Mouse (Mus musculus): ENCODE results near the gene Hist1h2bn.

DNA sequence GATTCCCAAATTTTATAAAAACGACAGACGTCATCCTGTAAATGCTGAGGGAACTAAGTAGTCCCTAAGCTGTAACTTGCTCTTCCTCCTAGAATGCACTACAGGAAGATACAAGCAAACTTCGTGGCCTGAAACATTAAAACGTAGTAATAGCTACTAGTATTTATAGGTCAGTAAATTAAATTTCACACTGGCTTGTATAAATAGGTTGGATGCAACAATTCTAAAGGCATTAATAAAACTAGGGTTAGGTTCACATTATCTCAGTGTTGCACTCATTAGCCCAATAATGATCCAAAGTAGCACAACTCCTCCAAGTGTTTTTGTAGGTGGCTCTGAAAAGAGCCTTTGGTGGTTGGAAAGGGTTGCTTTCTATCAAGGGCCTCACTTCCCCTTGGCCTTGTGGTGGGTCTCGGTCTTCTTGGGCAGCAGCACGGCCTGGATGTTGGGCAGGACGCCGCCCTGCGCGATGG is 836 bp upstream of the Hist1h2bn start:
- TF ChIP-seq CTCF (IDR thresholded peaks at IDR 0.05) (no peak), EP300 (IDR thresholded peaks at IDR 0.05) (no peak)
